ENCODE assay signal across 20 mouse cellular contexts in the genomic region with DNA sequence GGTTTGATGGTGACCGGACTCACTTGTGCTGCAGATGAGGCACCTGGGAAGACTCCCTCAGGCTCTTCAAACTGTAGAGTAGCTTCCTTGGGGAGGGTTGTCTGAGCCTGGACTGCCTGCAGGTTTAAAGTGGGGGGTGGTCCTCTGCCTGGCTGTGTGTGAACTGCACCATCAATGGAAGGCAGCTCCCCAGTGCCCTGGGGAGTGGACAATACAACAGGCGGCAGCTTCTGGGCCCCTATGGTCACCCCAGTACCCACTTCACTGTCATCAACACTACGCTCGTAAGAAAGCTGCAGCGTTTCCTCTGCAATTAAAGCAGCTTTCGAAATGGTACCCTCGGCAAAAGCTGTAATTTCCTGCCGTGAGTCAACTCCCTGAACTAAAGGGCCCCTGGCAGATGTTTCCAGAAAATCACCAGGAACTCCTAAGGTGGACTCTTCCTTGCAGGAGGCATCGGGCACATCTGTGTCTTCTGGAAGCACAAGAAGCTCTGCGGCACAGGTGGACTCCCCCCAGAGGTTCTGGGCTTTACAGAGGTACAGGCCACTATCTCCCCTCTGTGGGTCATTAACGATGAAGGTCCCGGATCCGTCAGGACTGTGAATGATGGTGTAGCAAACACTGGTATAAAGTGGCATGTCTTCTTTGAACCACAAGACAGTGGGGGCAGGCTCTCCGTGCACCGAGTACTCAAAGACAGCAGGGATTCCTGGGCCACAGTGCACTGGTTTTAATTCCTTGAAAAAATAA.
"Had no signal": no experiment of that assay in that cellular context is flagged by ENCODE, and none has a peak within 500 bp of the region (broad histone marks: within the 10 kb centered on the region; RNA-seq: fewer than 3 reads in every experiment).

No protein-coding gene starts in this region.

- ATAC-seq: midbrain, embryonic 13.5 days; midbrain, embryonic 16.5 days had no signal

- H3K9me3 ChIP-seq: kidney, embryonic 15.5 days; lung, embryonic 15.5 days; midbrain, embryonic 10.5 days; midbrain, embryonic 13.5 days had no signal

- H3K27me3 ChIP-seq: kidney, embryonic 15.5 days; lung, embryonic 15.5 days; megakaryocyte, embryonic 14.5 days; midbrain, embryonic 13.5 days had no signal

- H3K4me1 ChIP-seq: kidney, embryonic 15.5 days; lung, embryonic 15.5 days; megakaryocyte, embryonic 14.5 days; midbrain, embryonic 10.5 days; midbrain, embryonic 13.5 days had no signal

- DNase-seq: kidney, postnatal 10 days; kidney, postnatal 36 days; layer of hippocampus, postnatal 36 days; lung, adult 18-20 months; lung, postnatal 10 days; lung, postnatal 36 days; right cerebral cortex, adult 18-20 months; right cerebral cortex, postnatal 14 days; right cerebral cortex, postnatal 4 days; thymus, adult 18-20 months; thymus, postnatal 36 days had no signal

- H3K4me2 ChIP-seq: kidney, embryonic 15.5 days; lung, embryonic 15.5 days; midbrain, embryonic 13.5 days had no signal

- H3K27ac ChIP-seq: kidney, embryonic 15.5 days; left cerebral cortex, adult 2 months; liver, embryonic 14.5 days; lung, embryonic 15.5 days; midbrain, embryonic 10.5 days; midbrain, embryonic 13.5 days; stomach, postnatal 0 days had no signal

- H3K36me3 ChIP-seq: kidney, embryonic 15.5 days; lung, embryonic 15.5 days; midbrain, embryonic 10.5 days; midbrain, embryonic 13.5 days had no signal

- H3K4me3 ChIP-seq: kidney, embryonic 15.5 days; left cerebral cortex, adult 2 months; lung, embryonic 15.5 days; megakaryocyte, embryonic 14.5 days; midbrain, embryonic 10.5 days; midbrain, embryonic 13.5 days had no signal

- H3K9ac ChIP-seq: kidney, embryonic 15.5 days; liver, embryonic 14.5 days; lung, embryonic 15.5 days; midbrain, embryonic 13.5 days had no signal
